Mouse (Mus musculus) adrenal gland (tissue): ENCODE results near the gene Lexm.

Experiments
- intact Hi-C: fragments of 180-260 bp; cut with DNase I; formaldehyde crosslinking; loops from one replicate; pipeline ENCODE4 v1.15.1; 2025
- long read RNA-seq, 2 experiments: library from polyadenylated mRNA; unstranded; transcript quantifications; one replicate each; pipeline ENCODE4 v2.0.0; 2020; ENCODE audit warnings: borderline replicate concordance in 1 of 2; ENCODE audit not compliant: insufficient replicate concordance in 1 of 2

Lexm gene
- long read RNA-seq, experiment 1: 0 reads
- long read RNA-seq, experiment 2: 0 reads

- intact Hi-C loops: no loop called here
Observed at GRCm38 (mm10) chr4:106617056-106617455, at the start of gene Lexm. Gene Lexm (minus strand): TSS chr4:106617241.

- intact Hi-C loops: no loop called here
Observed at GRCm38 (mm10) chr4:106666546-106666945, 49.5 kb upstream of the Lexm start.

- intact Hi-C loops: no loop called here
Observed at GRCm38 (mm10) chr4:106665673-106666072, 48.6 kb upstream of the Lexm start.

- intact Hi-C loops: no loop called here
Observed at GRCm38 (mm10) chr4:106665269-106665668, 48.2 kb upstream of the Lexm start.

GRCm38 (mm10) chr4:106664697-106665096, 47.7 kb upstream of the Lexm start:
- intact Hi-C loops: no loop called here

- intact Hi-C loops: no loop called here
Observed at GRCm38 (mm10) chr4:106663956-106664470, 47.0 kb upstream of the Lexm start.

- intact Hi-C loops: no loop called here
Observed at GRCm38 (mm10) chr4:106655681-106656080, 38.6 kb upstream of the Lexm start.

- intact Hi-C loops: no loop called here
Observed at GRCm38 (mm10) chr4:106653051-106653450, 36.0 kb upstream of the Lexm start.

GRCm38 (mm10) chr4:106652546-106652945, 35.5 kb upstream of the Lexm start:
- intact Hi-C loops: no loop called here

- intact Hi-C loops: no loop called here
Observed at GRCm38 (mm10) chr4:106650833-106651527, 33.9 kb upstream of the Lexm start, which contains the start of gene Pars2. Gene Pars2 (plus strand): TSS chr4:106651069.

- intact Hi-C loops: no loop called here
Observed at GRCm38 (mm10) chr4:106647137-106647536, 30.1 kb upstream of the Lexm start.

GRCm38 (mm10) chr4:106645797-106646196, 28.8 kb upstream of the Lexm start:
- intact Hi-C loops: no loop called here

- intact Hi-C loops: no loop called here
Observed at GRCm38 (mm10) chr4:106644218-106644610, 27.2 kb upstream of the Lexm start.

GRCm38 (mm10) chr4:106643483-106644217, 26.6 kb upstream of the Lexm start:
- intact Hi-C loops: no loop called here

GRCm38 (mm10) chr4:106634086-106634479, 17.0 kb upstream of the Lexm start:
- intact Hi-C loops: loop anchor here (5.0 kb wide), 1 partner anchor 73 kb away; no protein-coding TSS in a partner anchor

- intact Hi-C loops: loop anchor here (5.0 kb wide), 1 partner anchor 74 kb away; no protein-coding TSS in a partner anchor
Observed at GRCm38 (mm10) chr4:106633281-106634085, 16.4 kb upstream of the Lexm start.

- intact Hi-C loops: loop anchor here (5.0 kb wide), 1 partner anchor 75 kb away; no protein-coding TSS in a partner anchor
Observed at GRCm38 (mm10) chr4:106632313-106632712, 15.3 kb upstream of the Lexm start.

GRCm38 (mm10) chr4:106630333-106631220, 13.5 kb upstream of the Lexm start:
- intact Hi-C loops: loop anchor here (5.0 kb wide), 1 partner anchor 77 kb away; no protein-coding TSS in a partner anchor

GRCm38 (mm10) chr4:106629374-106629773, 12.3 kb upstream of the Lexm start:
- intact Hi-C loops: no loop called here
